ENCODE assay signal across 10 mouse cellular contexts in genomic region chr2:29858748-29859473, GRCm38 (mm10). TPM values are rescaled to one million over a fixed set of nuclear protein-coding genes. Genes with fewer than 3 reads are reported as not detected.
A peak's percentile ranks its signal among the peaks of the same experiment; 100 is the strongest.
DNase-seq lines count a peak whose midpoint lies in the region; ATAC-seq and TF ChIP-seq lines count a peak whose summit lies in the region.
"Had no signal": no experiment of that assay in that cellular context is flagged by ENCODE, and none has a peak within 500 bp of the region (broad histone marks: within the 10 kb centered on the region; RNA-seq: fewer than 3 reads in every experiment).

No protein-coding gene starts in this region.

- TF ChIP-seq CTCF in C2C12 (IDR thresholded peaks at IDR 0.05; ENCODE audit: control insufficient read depth, insufficient read depth, insufficient read length): peak; percentile 4
- TF ChIP-seq CTCF in liver, embryonic 14.5 days (IDR thresholded peaks at IDR 0.05; ENCODE audit: low read depth): peak; percentile 76
- peak; percentile 56; the same call in 1 of the 2 replicates for TF ChIP-seq CTCF in small intestine, adult 2 months (IDR thresholded peaks at IDR 0.05; ENCODE audit: extremely low read depth, insufficient read length, insufficient replicate concordance, low read depth, low read length)

- H3K36me3 ChIP-seq in C2C12 (ENCODE audit: control insufficient read depth, insufficient read depth): no peaks in the 10 kb centered on the region
- no peaks in the 10 kb centered on the region for H3K36me3 ChIP-seq in liver, embryonic 14.5 days (replicated peaks; ENCODE audit: control insufficient read depth, insufficient read depth, low read depth)
- no peaks in the 10 kb centered on the region for H3K36me3 ChIP-seq in small intestine, adult 2 months (ENCODE audit: control insufficient read depth, insufficient read depth, low read length)
- H3K36me3 ChIP-seq: embryonic facial prominence, embryonic 15.5 days; limb, embryonic 12.5 days had no signal

- peak; percentile 14 to 33 for DNase-seq in heart, postnatal 36 days
- DNase-seq in heart, adult 9 months (ENCODE audit: low spot score in 2 of 2): no peak
- DNase-seq in Muller cell, postnatal 12 days (ENCODE audit: inconsistent ontology term): peak; percentile 16
- peak in 2 of 3 experiments; percentile 10 to 16 for DNase-seq in liver, embryonic 14.5 days (ENCODE audit: low read depth in 3 of 3, low spot score in 3 of 3)

- no peak overlapping the region for H3K4me2 ChIP-seq in liver, embryonic 14.5 days (ENCODE audit: low read depth)
- H3K4me2 ChIP-seq: embryonic facial prominence, embryonic 15.5 days; limb, embryonic 12.5 days had no signal

- TF ChIP-seq EP300 in liver, embryonic 14.5 days (IDR thresholded peaks at IDR 0.05; ENCODE audit: low read depth): no peak

- no peaks in the 10 kb centered on the region for H3K79me2 ChIP-seq in C2C12 (ENCODE audit: control insufficient read depth, insufficient read depth)

- no peak overlapping the region for H3K27ac ChIP-seq in liver, embryonic 14.5 days
- H3K27ac ChIP-seq in small intestine, adult 2 months (ENCODE audit: insufficient read depth, low read depth, low read length): no peak overlapping the region
- H3K27ac ChIP-seq: embryonic facial prominence, embryonic 15.5 days; limb, embryonic 12.5 days had no signal

- ATAC-seq in granulocyte monocyte progenitor cell, adult 5-6 weeks (replicated peaks; ENCODE audit: poor library complexity, severe bottlenecking): peak; percentile 62
- ATAC-seq in liver, embryonic 14.5 days (ENCODE audit: insufficient read depth): no peak
- ATAC-seq in activated CD4-positive, CD25-positive, alpha-beta regulatory T cell, adult 4 months: no peak

- no peaks in the 10 kb centered on the region for H3K27me3 ChIP-seq in C2C12 (ENCODE audit: control insufficient read depth, insufficient read depth, insufficient read length)
- no peaks in the 10 kb centered on the region for H3K27me3 ChIP-seq in liver, embryonic 14.5 days (ENCODE audit: control insufficient read depth, insufficient read depth, low read length)
- no peaks in the 10 kb centered on the region for H3K27me3 ChIP-seq in small intestine, adult 2 months (ENCODE audit: control insufficient read depth, insufficient read depth, low read length)
- H3K27me3 ChIP-seq: embryonic facial prominence, embryonic 15.5 days had no signal

- no peak overlapping the region for H3K9ac ChIP-seq in liver, embryonic 14.5 days (replicated peaks)
- H3K9ac ChIP-seq: embryonic facial prominence, embryonic 15.5 days; limb, embryonic 12.5 days had no signal

- no peak overlapping the region for H3ac ChIP-seq in C2C12 (ENCODE audit: control insufficient read depth, insufficient read length, low read depth)

- intact Hi-C loops in heart, postnatal 36 days (cut with DNase I): loop anchor here (2.0 to 5.0 kb wide), 2 partner anchors 42 to 92 kb away; no protein-coding TSS in a partner anchor

- 9% methylated on average over 5 of the region's 5 CpGs for WGBS in liver, embryonic 14.5 days (ENCODE audit: insufficient replicate concordance)
- WGBS in small intestine, adult 2 months: 9% methylated on average over 5 of the region's 5 CpGs

- TF ChIP-seq POLR2A in small intestine, adult 2 months (IDR thresholded peaks at IDR 0.05; ENCODE audit: low read depth, low read length): no peak

- no peaks in the 10 kb centered on the region for H3K9me3 ChIP-seq in liver, embryonic 14.5 days (ENCODE audit: control insufficient read depth, low read length)
- H3K9me3 ChIP-seq: embryonic facial prominence, embryonic 15.5 days; limb, embryonic 12.5 days had no signal

- no peaks in the 10 kb centered on the region for H3K79me3 ChIP-seq in C2C12 (ENCODE audit: low read depth)

- no peaks in the 10 kb centered on the region for H3K4me1 ChIP-seq in liver, embryonic 14.5 days (replicated peaks; ENCODE audit: control insufficient read depth in 2 of 2, insufficient read depth in 2 of 2, low read length in 1 of 2)
- no peaks in the 10 kb centered on the region for H3K4me1 ChIP-seq in small intestine, adult 2 months (ENCODE audit: control insufficient read depth, insufficient read depth, insufficient read length, low read length)
- H3K4me1 ChIP-seq: embryonic facial prominence, embryonic 15.5 days; limb, embryonic 12.5 days had no signal

- no peak overlapping the region for H3K4me3 ChIP-seq in C2C12 (ENCODE audit: insufficient read depth, poor library complexity, severe bottlenecking)
- no peak overlapping the region for H3K4me3 ChIP-seq in liver, embryonic 14.5 days (ENCODE audit: insufficient read depth in 1 of 2, low read depth in 2 of 2, low read length in 2 of 2)
- no peak overlapping the region for H3K4me3 ChIP-seq in small intestine, adult 2 months (ENCODE audit: low read depth, low read length)
- H3K4me3 ChIP-seq: embryonic facial prominence, embryonic 15.5 days; limb, embryonic 12.5 days had no signal

TF ChIP-seq in C2C12, 6 proteins besides CTCF, POLR2A, EP300 and RAD21:
- TF ChIP-seq CEBPB (IDR thresholded peaks at IDR 0.05; ENCODE audit: low read depth) (no peak), FOSL1 (IDR thresholded peaks at IDR 0.05; ENCODE audit: insufficient read depth, low read length, poor library complexity, severe bottlenecking) (no peak), MAX (IDR thresholded peaks at IDR 0.05) (no peak), MYOD1 (IDR thresholded peaks at IDR 0.05; ENCODE audit: control insufficient read depth, insufficient read length, low read depth) (no peak)

RNA-seq across cellular contexts. Expression of gene Cercam, which starts 10.1 kb away (rescaled TPM):
- total RNA-seq in heart, postnatal 36 days (2021): 1 to 10 TPM; 4.4 to 4.9 TPM
- 3.3 TPM for polyA plus RNA-seq in C2C12 (2012; fragmentation: generic; extraction: Trizol)
- 15.2 and 20.0 TPM in 2 replicates for total RNA-seq in granulocyte monocyte progenitor cell, adult 5-6 weeks (2014; fragmentation: Nextera tagmentation)
- 4.5 and 6.7 TPM in 2 replicates for total RNA-seq in granulocyte monocyte progenitor cell, adult 5-6 weeks (2017)
- 20.1 and 20.4 TPM in 2 replicates for polyA plus RNA-seq in liver, embryonic 14.5 days (2012; rRNA removed)
- polyA plus RNA-seq in liver, embryonic 14.5 days (2014; fragmentation: Nextera tagmentation; extraction: Ambion mirVana): 16.6 and 23.1 TPM in 2 replicates
- polyA plus RNA-seq in small intestine, adult 2 months (2012; rRNA removed): 3.5 and 5.9 TPM in 2 replicates
- 1 to 10 TPM; 1.2 to 1.4 TPM for polyA plus RNA-seq in activated CD4-positive, CD25-positive, alpha-beta regulatory T cell, adult 4 months (2017; shearing (Covaris generic))

RNA-seq across cellular contexts. Expression of gene Odf2, which starts 30.1 kb away (rescaled TPM):
- 10 to 100 TPM; 24.0 to 29.7 TPM for total RNA-seq in heart, postnatal 36 days (2021)
- 31.3 TPM for polyA plus RNA-seq in C2C12 (2012; fragmentation: generic; extraction: Trizol)
- total RNA-seq in granulocyte monocyte progenitor cell, adult 5-6 weeks (2014; fragmentation: Nextera tagmentation): 56.8 and 92.7 TPM in 2 replicates
- total RNA-seq in granulocyte monocyte progenitor cell, adult 5-6 weeks (2017): 96.9 and 104 TPM in 2 replicates
- polyA plus RNA-seq in liver, embryonic 14.5 days (2012; rRNA removed): 21.0 and 29.6 TPM in 2 replicates
- 23.5 and 29.1 TPM in 2 replicates for polyA plus RNA-seq in liver, embryonic 14.5 days (2014; fragmentation: Nextera tagmentation; extraction: Ambion mirVana)
- 8.2 and 14.0 TPM in 2 replicates for polyA plus RNA-seq in small intestine, adult 2 months (2012; rRNA removed)
- 10 to 100 TPM; 44.3 to 45.0 TPM for polyA plus RNA-seq in activated CD4-positive, CD25-positive, alpha-beta regulatory T cell, adult 4 months (2017; shearing (Covaris generic))

RNA-seq across cellular contexts. Expression of gene Urm1, which starts 39.0 kb away (rescaled TPM):
- 10 to 100 TPM; 30.4 to 34.2 TPM for total RNA-seq in heart, postnatal 36 days (2021)
- 67.1 TPM for polyA plus RNA-seq in C2C12 (2012; fragmentation: generic; extraction: Trizol)
- total RNA-seq in granulocyte monocyte progenitor cell, adult 5-6 weeks (2014; fragmentation: Nextera tagmentation): 17.0 and 24.9 TPM in 2 replicates
- 17.8 and 21.1 TPM in 2 replicates for total RNA-seq in granulocyte monocyte progenitor cell, adult 5-6 weeks (2017)
- 14.5 and 17.7 TPM in 2 replicates for polyA plus RNA-seq in liver, embryonic 14.5 days (2012; rRNA removed)
- 7.4 and 8.4 TPM in 2 replicates for polyA plus RNA-seq in liver, embryonic 14.5 days (2014; fragmentation: Nextera tagmentation; extraction: Ambion mirVana)
- polyA plus RNA-seq in small intestine, adult 2 months (2012; rRNA removed): 18.6 and 42.3 TPM in 2 replicates
- polyA plus RNA-seq in activated CD4-positive, CD25-positive, alpha-beta regulatory T cell, adult 4 months (2017; shearing (Covaris generic)): 10 to 100 TPM; 25.1 to 25.7 TPM

RNA-seq across cellular contexts. Expression of gene Slc27a4, which starts 56.5 kb away (rescaled TPM):
- total RNA-seq in heart, postnatal 36 days (2021): 10 to 100 TPM; 16.2 to 19.3 TPM
- 19.7 TPM for polyA plus RNA-seq in C2C12 (2012; fragmentation: generic; extraction: Trizol)
- total RNA-seq in granulocyte monocyte progenitor cell, adult 5-6 weeks (2014; fragmentation: Nextera tagmentation): 5.1 and 6.8 TPM in 2 replicates
- 6.3 and 6.6 TPM in 2 replicates for total RNA-seq in granulocyte monocyte progenitor cell, adult 5-6 weeks (2017)
- polyA plus RNA-seq in liver, embryonic 14.5 days (2012; rRNA removed): 2.3 and 2.5 TPM in 2 replicates
- polyA plus RNA-seq in liver, embryonic 14.5 days (2014; fragmentation: Nextera tagmentation; extraction: Ambion mirVana): 1.5 and 1.9 TPM in 2 replicates
- polyA plus RNA-seq in small intestine, adult 2 months (2012; rRNA removed): 225 and 822 TPM in 2 replicates
- 1 to 10 TPM; 1.3 to 1.5 TPM for polyA plus RNA-seq in activated CD4-positive, CD25-positive, alpha-beta regulatory T cell, adult 4 months (2017; shearing (Covaris generic))

Comparison
In these comparisons a context has a peak if more than half of its experiments do, and no peak if none do; other contexts are left out.
1. DNase-seq: peak in heart, postnatal 36 days (2 of 2), Muller cell, postnatal 12 days (single experiment) and liver, embryonic 14.5 days (2 of 3); none in heart, adult 9 months (0 of 2).
2. CTCF ChIP-seq: peak in every context shown above with its lines; median percentile 76 in liver, embryonic 14.5 days; 56 in small intestine, adult 2 months; 4 in C2C12.